Mouse (Mus musculus) midbrain, embryonic 16.5 days (tissue): Measurements from ENCODE around the gene Gm49322. TPM values are rescaled to one million over a fixed set of nuclear protein-coding genes. Genes with fewer than 3 reads are reported as not detected.

Experiments used
- ATAC-seq: fragments of 200-750 bp; cut with Nextera tagmentation; 2 replicates; pipeline ENCODE4 v1.8.0; 2017; ENCODE audit warnings: moderate TSS enrichment
- H3K27ac ChIP-seq: fragments of 300-500 bp; sonication (generic); 2 replicates; pipeline ENCODE4 v1.5.1; 2014; ENCODE audit warnings: mild to moderate bottlenecking, low read length, mixed read lengths
- H3K27me3 ChIP-seq: fragments of 300-500 bp; sonication (generic); 2 replicates; pipeline ENCODE4 v1.6.1; 2014; ENCODE audit warnings: low read depth, low read length, mixed read lengths; ENCODE audit not compliant: control insufficient read depth, insufficient read depth
- H3K36me3 ChIP-seq: fragments of 300-500 bp; sonication (generic); 2 replicates; pipeline ENCODE4 v1.6.1; 2014; ENCODE audit warnings: mild to moderate bottlenecking, low read length, moderate library complexity, mixed read lengths; ENCODE audit not compliant: control insufficient read depth, insufficient read depth
- H3K4me1 ChIP-seq: fragments of 300-500 bp; sonication (generic); 2 replicates; pipeline ENCODE4 v1.6.1; 2014; ENCODE audit warnings: mild to moderate bottlenecking, low read length, mixed read lengths; ENCODE audit not compliant: control insufficient read depth, insufficient read depth
- H3K4me2 ChIP-seq: fragments of 300-500 bp; sonication (generic); 2 replicates; pipeline ENCODE4 v1.6.1; 2014; ENCODE audit warnings: mild to moderate bottlenecking, low read length, mixed read lengths
- H3K4me3 ChIP-seq: fragments of 300-500 bp; sonication (generic); 2 replicates; pipeline ENCODE4 v1.5.1; 2014; ENCODE audit warnings: low read depth, mild to moderate bottlenecking, low read length, moderate library complexity, mixed read lengths
- H3K9ac ChIP-seq: fragments of 300-500 bp; sonication (generic); 2 replicates; pipeline ENCODE4 v1.6.1; 2014; ENCODE audit warnings: low read depth, low read length, mixed read lengths
- H3K9me3 ChIP-seq: fragments of 300-500 bp; sonication (generic); replicated peaks from 2 replicates; pipeline ENCODE4 v1.6.1; 2014; ENCODE audit warnings: mild to moderate bottlenecking, low read length, mixed read lengths; ENCODE audit not compliant: control insufficient read depth, poor library complexity, severe bottlenecking
- WGBS: fragments of 180-500 bp; shearing (Covaris S2); extraction: QIAGEN DNeasy Blood & Tissue Kit; methylation state at CpG from one replicate; pipeline ENCODE4 v1.1.7; 2014; 5-methylcytosine and 5-hydroxymethylcytosine counted together
- polyA plus RNA-seq: library from polyadenylated mRNA; unstranded; fragments of >200 nt; fragmentation: Nextera tagmentation; extraction: Ambion mirVana; gene quantifications from 2 replicates; pipeline ENCODE4 v1.2.1, GENCODE M21; 2015

The Gm49322 gene
- polyA plus RNA-seq, 1 experiment from 2014 or later = 3.0 TPM

DNA sequence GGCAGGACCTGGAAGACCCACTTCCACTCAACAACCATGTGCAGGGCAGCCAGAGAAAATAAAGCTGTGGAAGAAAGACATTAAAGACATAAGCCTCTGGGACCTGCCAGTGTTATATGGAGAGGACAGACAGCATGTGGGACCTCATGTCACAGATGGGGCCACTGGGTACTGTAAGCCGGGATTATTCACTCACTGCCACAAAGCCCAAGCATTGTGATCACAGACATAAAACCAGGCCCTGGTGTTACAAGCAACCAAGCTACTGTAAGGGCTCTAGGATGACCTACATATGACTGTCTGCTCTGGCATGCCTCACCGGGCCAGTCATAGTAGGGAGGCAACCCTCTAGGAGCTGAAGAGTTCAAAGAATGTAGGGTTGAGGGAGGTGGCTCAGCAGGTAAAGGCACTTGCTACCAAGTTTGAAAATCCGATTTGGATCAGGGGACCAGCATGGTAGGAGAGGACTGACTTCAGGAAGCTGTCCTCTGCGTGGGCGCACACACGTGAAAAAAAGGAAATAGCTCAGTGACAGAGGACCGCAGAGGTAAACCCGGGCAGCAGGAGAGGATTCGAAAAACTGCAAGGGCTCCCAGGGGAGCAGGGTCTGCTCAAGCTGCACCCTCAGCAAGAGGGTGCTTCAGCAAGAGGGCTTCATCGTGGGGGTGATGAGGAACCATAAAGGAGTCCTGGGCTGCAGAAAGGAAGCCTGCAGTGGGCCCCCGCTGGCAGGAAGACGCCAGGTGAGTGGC is 16.5 kb upstream of the Gm49322 start:
- 0 out of 2 replicates have a peak, but pooled peaks cover 4% of the 10 kb centered on the region for H3K27me3 ChIP-seq
- H3K4me2 ChIP-seq = peak overlapping the region; percentile 65
- peaks cover 8% of the 10 kb centered on the region for H3K36me3 ChIP-seq
- H3K9me3 ChIP-seq = no peaks in the 10 kb centered on the region
- peak overlapping the region; percentile 94 for H3K9ac ChIP-seq
- H3K4me3 ChIP-seq = peak overlapping the region; percentile 92
- 17% methylated on average over 12 of the region's 12 CpGs for WGBS
- H3K27ac ChIP-seq = peak overlapping the region; percentile 68
- ATAC-seq = no peak; the same call in 1 of the 2 replicates
- peaks cover 17% of the 10 kb centered on the region for H3K4me1 ChIP-seq

DNA sequence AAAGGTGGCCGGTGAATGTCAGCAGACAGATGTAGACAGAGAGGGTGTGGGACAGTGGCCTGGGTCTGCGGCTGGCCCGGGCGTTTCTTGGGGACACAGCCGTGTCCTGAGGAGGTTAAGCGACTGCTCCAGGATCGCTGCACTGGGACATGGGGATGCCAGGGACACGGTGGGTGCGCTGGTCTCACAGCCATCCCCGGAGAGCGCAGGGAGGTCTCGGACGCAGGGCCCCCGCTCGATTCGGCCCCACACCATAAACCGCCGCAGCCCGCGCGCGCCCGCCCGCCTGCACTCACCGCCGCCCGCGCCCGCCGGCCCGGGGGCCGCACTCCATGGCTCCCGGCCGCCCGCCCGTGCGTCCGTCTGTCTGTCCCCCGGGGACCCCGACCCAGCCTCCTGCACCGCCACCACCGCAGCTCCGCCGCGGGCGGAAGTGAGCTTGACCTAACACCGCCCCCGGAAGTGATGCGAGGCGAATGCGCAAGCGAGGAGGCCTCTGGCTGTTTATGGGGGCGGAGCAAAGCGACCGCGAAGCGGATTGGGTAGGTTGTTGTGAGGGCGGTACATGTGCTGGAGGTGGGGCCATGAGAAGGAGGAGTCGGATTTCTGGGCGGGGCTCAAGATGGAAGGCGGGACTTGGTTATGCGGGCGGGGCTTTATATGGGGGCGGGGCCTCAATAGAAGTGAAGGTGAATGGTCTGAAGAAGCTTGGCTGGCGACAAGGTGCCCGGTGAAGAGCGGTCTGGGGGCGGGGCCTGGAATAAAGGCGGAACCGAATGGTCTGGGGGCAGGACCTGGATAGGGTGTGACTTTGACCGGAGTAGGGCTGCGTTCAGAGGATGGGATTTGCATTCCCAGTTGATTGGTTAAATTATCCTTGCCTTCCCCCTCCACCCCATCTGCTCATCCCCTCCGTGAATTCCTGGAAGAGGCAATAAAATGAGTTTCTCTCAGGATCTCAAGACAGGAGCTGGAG is 15.7 kb upstream of the Gm49322 start, which contains the start of gene Abhd17a:
Abhd17a (minus strand) TSS at position 463 of the 976 bp plus-strand sequence.
- under 1% methylated on average over 68 of the region's 73 CpGs for WGBS
- Histone ChIP-seq H3K27ac (peak within 1 kb of the TSS; percentile 68), H3K4me2 (peak within 1 kb of the TSS; percentile 65), H3K4me1 (peaks cover 17% of the 10 kb centered on the region), H3K9me3 (no peaks in the 10 kb centered on the region), H3K9ac (peak within 1 kb of the TSS; percentile 94), H3K27me3 (0 out of 2 replicates have a peak, but pooled peaks cover 4% of the 10 kb centered on the region), H3K4me3 (peak within 1 kb of the TSS; percentile 92), H3K36me3 (peaks cover 8% of the 10 kb centered on the region)
- ATAC-seq = peak; percentile 95

DNA sequence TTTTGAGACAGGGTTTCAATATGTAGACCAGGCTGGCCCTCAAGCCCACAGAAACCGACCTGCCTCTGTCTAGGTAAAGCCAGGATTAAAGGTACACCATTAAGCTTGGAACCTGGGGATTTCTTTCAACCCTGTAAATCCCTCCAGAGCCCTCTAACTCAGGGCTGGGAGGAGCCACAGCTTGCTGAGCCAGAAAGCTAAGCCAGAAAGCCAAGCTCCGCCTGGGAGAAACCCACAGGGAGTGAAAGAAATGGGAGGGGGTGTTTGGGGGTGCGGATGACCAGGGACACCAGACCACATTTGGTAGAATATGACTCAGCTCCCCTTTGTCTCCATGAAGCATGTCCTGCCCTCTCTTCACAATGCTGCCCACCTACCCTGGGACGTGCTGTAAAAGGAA is 9.5 kb upstream of the Gm49322 start:
- Histone ChIP-seq H3K27me3 (peaks cover 6% of the 10 kb centered on the region; the same call in 1 of the 2 replicates), H3K4me2 (no peak overlapping the region), H3K36me3 (no peaks in the 10 kb centered on the region), H3K4me3 (no peak overlapping the region), H3K27ac (no peak overlapping the region), H3K9me3 (no peaks in the 10 kb centered on the region), H3K4me1 (no peaks in the 10 kb centered on the region), H3K9ac (no peak overlapping the region)
- no peak for ATAC-seq
- WGBS = 35% methylated on average over 4 of the region's 4 CpGs

DNA sequence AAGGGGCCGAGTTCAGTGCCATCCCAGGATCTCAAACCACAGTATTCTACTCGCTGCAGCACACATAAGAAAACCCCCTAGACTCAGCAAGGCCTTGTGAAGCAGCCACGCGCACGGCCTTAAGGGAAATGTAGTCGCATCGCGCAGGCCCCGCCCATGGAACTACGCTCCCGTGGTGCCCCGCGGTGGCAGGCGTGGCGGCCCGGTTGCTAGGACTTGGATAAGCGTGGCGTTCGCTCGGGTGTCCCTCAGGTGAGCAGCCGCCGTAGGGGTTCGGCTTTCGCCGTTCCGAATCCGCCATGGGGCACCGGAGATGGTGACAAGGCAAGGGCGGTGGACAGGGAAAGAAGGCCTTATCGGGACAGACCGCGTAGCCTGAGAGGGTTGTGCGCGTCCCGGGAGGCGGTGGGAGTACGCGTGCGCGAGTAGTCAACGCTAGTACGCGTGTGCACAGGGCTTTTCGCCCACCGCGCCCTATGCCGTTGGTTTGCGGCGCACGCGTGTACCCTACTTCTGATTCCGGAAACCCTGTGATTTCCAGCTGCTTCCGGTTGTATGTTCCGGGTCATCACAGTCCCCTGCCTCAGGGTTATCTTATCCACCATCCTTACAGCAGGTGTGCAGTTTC is 3.0 kb upstream of the Gm49322 start, which contains the start of the genes Scamp4 and Adat3:
Scamp4 (plus strand) TSS at position 175 of the 628 bp plus-strand sequence.
Adat3 (plus strand) TSS at position 183 of the 628 bp plus-strand sequence.
- Histone ChIP-seq H3K4me1 (peaks cover 18% of the 10 kb centered on the region), H3K9ac (peak within 1 kb of the TSS; percentile 80), H3K36me3 (peaks cover 18% of the 10 kb centered on the region), H3K27me3 (peaks cover 2% of the 10 kb centered on the region; the same call in 1 of the 2 replicates), H3K4me3 (peak within 1 kb of the TSS; percentile 73), H3K27ac (peak within 1 kb of the TSS; percentile 93), H3K9me3 (no peaks in the 10 kb centered on the region), H3K4me2 (peak within 1 kb of the TSS; percentile 77)
- under 1% methylated on average over 54 of the region's 54 CpGs for WGBS
- peak; percentile 95 for ATAC-seq

DNA sequence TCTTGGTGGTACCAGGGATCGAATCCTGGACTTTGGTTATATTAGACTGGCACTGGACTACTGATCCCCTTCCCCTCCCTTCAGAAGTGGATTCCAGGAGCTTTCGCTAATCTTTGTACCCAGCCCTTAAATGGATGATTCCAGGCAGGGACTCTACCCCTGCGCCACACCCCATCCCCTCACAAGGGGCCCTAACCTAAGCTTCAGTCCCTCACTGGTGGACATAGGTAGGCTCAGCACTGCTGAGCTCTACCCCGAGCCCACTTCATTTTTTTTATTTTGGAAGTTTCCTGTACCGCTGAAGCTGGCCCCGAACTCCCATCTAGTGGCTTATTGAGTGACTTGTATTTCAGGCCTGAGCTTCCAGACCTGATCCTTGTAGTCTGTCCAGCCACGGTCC is 2.5 kb upstream of the Gm49322 start:
- Histone ChIP-seq H3K36me3 (peaks cover 23% of the 10 kb centered on the region), H3K27me3 (no peaks in the 10 kb centered on the region; the same call in 1 of the 2 replicates), H3K4me1 (peaks cover 18% of the 10 kb centered on the region), H3K9me3 (no peaks in the 10 kb centered on the region), H3K9ac (peak overlapping the region; percentile 80), H3K4me3 (peak overlapping the region; percentile 73), H3K27ac (peak overlapping the region; percentile 93), H3K4me2 (peak overlapping the region; percentile 77)
- peak; percentile 33 for ATAC-seq
- 31% methylated on average over 7 of the region's 7 CpGs for WGBS

DNA sequence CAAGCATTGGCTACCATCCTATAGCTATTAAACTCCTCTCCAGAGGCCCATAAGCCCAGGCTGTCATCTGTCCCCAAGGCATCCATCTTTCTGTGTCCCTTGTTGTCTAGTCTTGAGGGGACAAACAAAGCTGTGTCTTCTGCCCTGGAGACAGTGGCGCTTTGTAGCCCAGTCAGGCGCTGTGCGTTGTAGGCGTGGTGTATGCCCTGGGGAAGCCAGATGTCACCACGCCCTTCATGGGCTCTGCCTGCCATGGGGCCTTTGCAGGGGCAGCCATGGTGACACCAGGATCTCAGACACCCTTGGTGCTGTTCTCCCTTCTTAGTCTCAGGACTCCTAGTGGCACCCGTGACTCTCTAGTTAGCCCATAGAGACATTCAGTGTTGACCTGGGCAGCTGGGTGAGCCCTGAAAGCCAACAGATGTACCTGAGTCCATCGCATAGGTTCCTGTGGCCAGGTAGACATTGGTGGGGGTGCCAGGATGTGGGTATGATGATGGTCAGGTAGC is 1.8 kb upstream of the Gm49322 start:
- no peaks in the 10 kb centered on the region for H3K9me3 ChIP-seq
- peaks cover 18% of the 10 kb centered on the region for H3K4me1 ChIP-seq
- H3K36me3 ChIP-seq = peaks cover 29% of the 10 kb centered on the region
- WGBS = 93% methylated on average over 7 of the region's 7 CpGs
- peak overlapping the region; percentile 73; the same call in 1 of the 2 replicates for H3K4me3 ChIP-seq
- H3K4me2 ChIP-seq = peak overlapping the region; percentile 77
- no peaks in the 10 kb centered on the region for H3K27me3 ChIP-seq
- peak overlapping the region; percentile 80 for H3K9ac ChIP-seq
- ATAC-seq = no peak
- no peak overlapping the region for H3K27ac ChIP-seq

DNA sequence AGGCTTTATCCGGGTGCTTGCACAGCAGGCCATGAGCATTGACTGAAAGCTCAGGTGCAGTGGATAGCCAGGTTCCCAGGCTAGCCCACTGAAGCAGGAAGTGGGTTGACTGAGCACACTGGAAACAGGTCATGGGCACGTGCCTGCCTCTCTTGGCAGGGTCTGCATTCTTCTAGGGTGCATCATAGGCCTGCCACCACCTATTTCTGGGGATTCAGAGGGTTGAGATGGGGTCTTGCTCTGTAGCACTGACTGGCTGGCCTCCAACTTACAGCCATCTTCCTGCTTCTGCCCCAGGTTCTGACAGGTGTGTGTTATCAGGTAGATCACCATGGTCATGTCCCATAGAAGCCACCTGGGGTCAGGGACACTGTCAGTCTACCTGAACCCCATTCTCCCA is 833 bp upstream of the Gm49322 start:
- no peak for ATAC-seq
- no peak overlapping the region for H3K27ac ChIP-seq
- WGBS = 88% methylated on average over 2 of the region's 2 CpGs

DNA sequence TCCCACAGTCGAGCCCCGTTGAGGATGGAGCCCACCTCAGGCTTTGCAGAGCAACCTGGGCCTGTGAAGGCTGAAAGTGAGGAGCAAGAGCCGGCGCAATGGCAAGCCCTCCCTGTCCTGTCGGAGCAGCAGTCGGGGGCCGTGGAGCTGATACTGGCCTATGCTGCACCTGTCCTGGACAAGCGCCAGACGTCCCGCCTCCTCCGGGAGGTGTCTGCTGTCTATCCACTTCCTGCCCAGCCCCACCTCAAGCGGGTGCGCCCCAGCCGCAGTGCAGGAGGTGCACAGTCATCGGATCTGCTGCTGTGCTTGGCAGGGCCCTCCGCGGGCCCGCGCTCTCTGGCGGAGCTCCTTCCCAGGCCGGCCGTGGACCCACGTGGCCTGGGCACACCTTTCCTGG is 485 bp downstream of the Gm49322 start:
- H3K9me3 ChIP-seq = no peaks in the 10 kb centered on the region
- peaks cover 33% of the 10 kb centered on the region for H3K36me3 ChIP-seq
- no peak overlapping the region for H3K9ac ChIP-seq
- H3K27ac ChIP-seq = no peak overlapping the region
- H3K27me3 ChIP-seq = no peaks in the 10 kb centered on the region
- 95% methylated on average over 23 of the region's 23 CpGs for WGBS
- H3K4me2 ChIP-seq = no peak overlapping the region
- no peak for ATAC-seq
- no peak overlapping the region for H3K4me3 ChIP-seq
- peaks cover 18% of the 10 kb centered on the region for H3K4me1 ChIP-seq

More for the DNA sequence above, 833 bp upstream of the Gm49322 start:
- Histone ChIP-seq H3K27me3 (no peaks in the 10 kb centered on the region), H3K4me3 (no peak overlapping the region), H3K4me2 (no peak overlapping the region), H3K36me3 (peaks cover 33% of the 10 kb centered on the region), H3K9ac (no peak overlapping the region), H3K9me3 (no peaks in the 10 kb centered on the region), H3K4me1 (peaks cover 18% of the 10 kb centered on the region)
